Mouse (Mus musculus): ENCODE data around the gene Cxcr5.

Gene Cxcr5

GRCm38 (mm10) chr9:44494863-44495809 lies 66.5 kb downstream of the Cxcr5 start:
- DNase-seq (ENCODE audit: low read depth): peak; percentile 46

GRCm38 (mm10) chr9:44494261-44494862 lies 67.3 kb downstream of the Cxcr5 start:
- DNase-seq (ENCODE audit: low read depth): peak; percentile 70

DNA sequence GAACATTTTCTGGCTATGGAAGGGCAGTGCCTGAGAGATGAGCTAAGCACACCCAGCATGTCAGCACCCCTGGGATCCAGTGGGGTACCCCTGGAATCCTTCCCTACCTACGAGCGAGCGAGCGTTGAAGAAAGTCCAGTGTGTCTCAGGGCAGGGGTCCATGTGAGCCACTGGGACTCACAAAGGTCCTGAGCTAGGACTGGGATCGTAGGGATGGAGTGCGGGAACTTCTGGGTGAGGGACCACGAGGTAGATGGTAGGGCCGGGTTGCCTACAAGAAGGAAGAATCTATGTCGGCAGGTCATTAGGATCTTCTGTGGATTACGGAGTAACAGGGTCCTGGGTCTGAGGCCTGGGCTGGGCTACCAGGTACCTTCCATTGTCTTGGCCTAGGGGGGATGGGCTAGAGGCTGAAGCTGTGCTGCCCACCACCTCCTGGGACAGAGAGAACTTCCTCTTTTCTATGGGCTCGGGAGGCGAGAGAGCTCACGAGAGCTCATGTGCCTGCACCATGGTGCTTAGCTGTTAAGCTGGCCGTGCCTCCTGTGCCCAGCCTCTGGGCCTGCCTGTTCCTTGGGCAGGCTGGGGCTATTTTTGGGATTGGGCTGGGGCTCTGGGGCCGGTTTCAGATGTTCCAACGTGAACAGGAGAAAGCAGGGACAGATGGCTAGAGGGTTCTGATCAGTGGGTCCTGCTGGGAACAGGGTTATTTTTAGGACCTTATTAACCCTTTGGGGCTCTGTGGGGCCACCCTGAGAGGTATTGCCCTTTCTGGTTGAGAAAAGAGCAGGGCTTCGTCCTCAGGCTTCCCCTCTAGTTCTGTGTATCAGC lies 68.8 kb downstream of the Cxcr5 start:
- no peak for DNase-seq (ENCODE audit: low read depth)

- DNase-seq (ENCODE audit: low read depth): no peak
Observed at GRCm38 (mm10) chr9:44491351-44491750, 70.3 kb downstream of the Cxcr5 start.

GRCm38 (mm10) chr9:44490086-44490967 lies 71.3 kb downstream of the Cxcr5 start:
- DNase-seq (ENCODE audit: low read depth): peak; percentile 37

- no peak for DNase-seq (ENCODE audit: low read depth)
Observed at GRCm38 (mm10) chr9:44489651-44490085, 72.0 kb downstream of the Cxcr5 start.

GRCm38 (mm10) chr9:44488855-44489381 lies 72.8 kb downstream of the Cxcr5 start:
- DNase-seq (ENCODE audit: low read depth): peak; percentile 23

DNA sequence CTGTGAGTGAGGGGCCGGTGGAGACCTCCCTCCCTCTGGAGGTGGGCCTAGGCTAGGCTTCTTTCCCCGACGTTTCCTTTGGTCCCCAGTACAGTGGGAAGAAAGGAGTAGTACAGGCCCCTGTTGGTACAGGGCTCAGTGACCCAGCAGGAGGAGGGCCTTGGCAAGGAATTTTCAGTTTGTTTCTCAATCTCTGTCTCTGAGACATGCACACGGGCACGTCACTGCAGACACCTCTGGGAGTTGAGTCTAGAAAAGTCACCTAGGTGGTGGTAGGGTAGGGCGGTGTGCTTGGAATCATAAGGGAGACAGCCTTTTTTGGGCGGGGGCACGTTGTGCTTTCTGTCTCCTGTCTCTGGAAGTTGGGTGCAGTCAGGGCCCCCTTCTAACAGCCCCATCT lies 73.3 kb downstream of the Cxcr5 start:
- peak; percentile 4 for DNase-seq (ENCODE audit: low read depth)

- DNase-seq (ENCODE audit: low read depth): peak; percentile 20
Observed at GRCm38 (mm10) chr9:44487441-44487840, 74.2 kb downstream of the Cxcr5 start.

DNA sequence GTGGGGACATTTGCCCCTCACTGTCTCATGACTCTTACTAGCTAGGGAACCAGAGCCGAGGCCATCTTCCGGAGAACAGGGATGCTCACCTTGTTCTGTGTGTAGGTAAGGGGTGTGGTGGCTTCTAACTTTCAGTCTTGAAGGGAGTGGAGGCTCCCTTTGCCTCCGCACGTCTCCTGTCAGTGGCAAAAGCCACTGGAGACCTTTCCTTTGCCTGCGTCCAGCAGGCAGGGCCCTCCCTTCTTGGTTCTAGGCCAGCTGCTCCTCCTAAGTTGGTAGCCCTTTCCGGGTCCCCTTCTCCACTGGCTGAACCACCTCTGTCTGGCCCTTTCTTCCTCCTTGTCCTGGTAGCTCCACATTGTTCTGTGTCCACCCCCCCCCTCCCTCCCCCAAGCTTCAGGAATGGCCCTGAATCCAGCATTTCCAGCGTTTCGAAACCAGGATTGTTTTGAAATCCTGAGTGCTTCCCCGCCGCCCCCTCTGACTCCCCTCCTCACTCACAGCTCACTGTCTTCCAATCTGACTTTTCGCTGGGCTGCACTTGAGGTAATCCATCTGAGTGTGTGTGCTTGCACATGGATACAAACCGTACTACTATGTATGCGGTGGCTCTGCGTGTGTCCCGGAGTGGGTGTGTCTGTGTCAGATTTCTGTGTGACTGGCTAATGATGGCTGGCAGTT lies 74.8 kb downstream of the Cxcr5 start:
- no peak for DNase-seq (ENCODE audit: low read depth)

DNA sequence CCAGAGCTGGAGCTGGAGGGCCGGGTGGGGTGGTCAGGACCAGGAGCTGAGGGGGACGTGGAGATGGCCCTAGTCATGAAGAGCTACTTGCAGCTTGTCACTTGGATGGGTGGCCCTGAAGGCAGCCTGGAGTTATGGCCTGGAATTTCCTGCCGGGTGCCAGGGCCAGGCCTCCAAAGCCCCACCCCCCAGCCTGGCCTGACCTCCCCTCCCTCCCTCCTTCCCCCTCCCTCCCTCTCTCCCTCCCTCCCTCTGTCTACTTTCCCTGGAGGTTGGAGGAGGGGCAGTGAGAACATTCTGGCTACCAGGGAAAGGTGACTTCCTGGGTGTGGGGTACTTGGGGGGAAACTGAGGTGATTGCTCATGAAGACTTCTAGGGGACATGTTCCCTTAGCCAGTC lies 75.3 kb downstream of the Cxcr5 start:
- DNase-seq (ENCODE audit: low read depth): no peak

DNA sequence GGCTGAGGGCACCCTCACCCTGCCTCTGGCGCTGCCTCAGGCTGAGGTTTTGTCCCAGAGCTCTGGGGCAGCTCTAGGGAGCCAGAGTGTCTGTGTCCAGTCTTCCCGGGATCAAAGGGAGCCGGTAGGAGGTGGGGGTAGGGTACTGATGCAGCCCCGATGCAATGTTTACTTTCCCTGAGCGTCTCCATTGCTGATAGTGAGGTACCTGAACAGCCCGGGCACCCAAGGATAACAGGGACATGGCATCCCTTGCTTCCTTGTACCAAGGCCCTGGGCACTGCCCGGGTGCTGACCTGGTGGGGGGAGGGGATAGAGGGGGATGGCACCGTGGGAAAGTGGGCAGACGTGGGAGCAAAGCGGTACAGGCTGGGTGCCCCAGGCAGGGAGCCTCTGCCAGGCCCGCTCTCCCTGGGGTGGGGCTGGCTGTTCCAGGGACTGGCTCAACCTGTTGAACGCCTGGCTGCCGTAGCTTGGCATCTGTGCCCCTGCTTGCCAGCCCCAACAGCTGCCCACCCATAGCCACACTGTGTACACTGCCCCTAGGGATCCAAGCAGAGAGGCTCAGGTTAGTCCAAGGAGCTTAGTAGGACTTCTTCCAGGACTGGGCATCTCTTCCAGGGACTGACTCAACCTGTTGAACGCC lies 76.0 kb downstream of the Cxcr5 start:
- DNase-seq (ENCODE audit: low read depth): no peak

DNA sequence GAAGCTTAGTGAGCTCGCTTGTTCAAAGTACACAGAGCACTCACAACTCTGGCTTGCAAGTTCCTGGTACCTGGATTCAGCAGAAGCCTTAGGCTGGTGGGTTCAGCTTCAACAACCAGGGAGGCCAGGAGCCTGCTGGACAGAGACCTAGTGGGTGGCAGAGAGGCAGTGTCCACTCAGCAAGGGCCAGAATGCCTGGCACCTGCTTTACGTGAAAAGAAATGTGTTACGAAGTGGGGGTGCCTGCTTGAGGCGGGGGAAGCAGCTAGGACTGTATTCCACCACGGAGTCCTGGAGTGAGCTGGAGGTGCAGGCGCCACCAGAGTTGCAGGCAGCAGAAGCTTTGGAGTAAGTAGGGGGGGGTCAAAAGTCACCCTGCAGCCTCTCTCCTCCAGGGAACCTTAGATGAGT lies 76.6 kb downstream of the Cxcr5 start:
- DNase-seq (ENCODE audit: low read depth): no peak

GRCm38 (mm10) chr9:44484311-44485104 lies 77.2 kb downstream of the Cxcr5 start:
- DNase-seq (ENCODE audit: low read depth): no peak

- DNase-seq (ENCODE audit: low read depth): peak; percentile 52
Observed at GRCm38 (mm10) chr9:44483510-44484044, 78.1 kb downstream of the Cxcr5 start.

- peak; percentile 48 for DNase-seq (ENCODE audit: low read depth)
Observed at GRCm38 (mm10) chr9:44483041-44483509, 78.6 kb downstream of the Cxcr5 start.

GRCm38 (mm10) chr9:44482552-44482951 lies 79.1 kb downstream of the Cxcr5 start, which contains the start of gene Bcl9l:
Bcl9l (plus strand) TSS chr9:44482825.
- DNase-seq (ENCODE audit: low read depth): peak; percentile 91

- no peak for DNase-seq (ENCODE audit: low read depth)
Observed at GRCm38 (mm10) chr9:44482112-44482511, 79.6 kb downstream of the Cxcr5 start.
